Mouse (Mus musculus) myocyte (in vitro differentiated cells): ENCODE measurements at regions not wholly inside any gene's neighbourhood (a gene's known extent, or its start where the extent isn't known, plus 50 kb on each side); places are given as distances from the start of the nearest gene placed in this dataset.
"Not testable (repeated sequence)": the region's sequence is repeated elsewhere in the genome, so short reads cannot be mapped to it uniquely, and the experiment has no call there.

Experiments
- H3K27me3 ChIP-seq: one replicate; pipeline ENCODE4 v1.6.1; 2011; ENCODE audit not compliant: control insufficient read depth, insufficient read depth, insufficient read length
- H3K36me3 ChIP-seq: one replicate; pipeline ENCODE4 v1.6.1; 2011; ENCODE audit not compliant: control insufficient read depth, insufficient read depth
- H3K4me2 ChIP-seq: one replicate; pipeline ENCODE4 v1.6.1; 2011; ENCODE audit warnings: low read depth, control low read depth
- H3K4me3 ChIP-seq: one replicate; pipeline ENCODE4 v1.5.1; 2011; ENCODE audit warnings: mild to moderate bottlenecking, control low read depth, moderate library complexity
- H3K79me2 ChIP-seq: one replicate; pipeline ENCODE4 v1.6.1; 2011; ENCODE audit not compliant: control insufficient read depth, insufficient read depth
- H3ac ChIP-seq: one replicate; pipeline ENCODE4 v1.6.1; 2011; ENCODE audit not compliant: control insufficient read depth, insufficient read length
- CEBPB ChIP-seq: IDR thresholded peaks from 2 replicates; pipeline ENCODE4 v1.6.1; 2011; ENCODE audit warnings: mild to moderate bottlenecking, moderate library complexity; ENCODE audit not compliant: poor library complexity, insufficient read depth, severe bottlenecking
- E2F4 ChIP-seq: IDR thresholded peaks from one replicate; pipeline ENCODE4 v1.6.1; 2011; ENCODE audit warnings: mild to moderate bottlenecking, control low read depth, moderate library complexity; ENCODE audit not compliant: insufficient read depth
- MAX ChIP-seq: IDR thresholded peaks from one replicate; pipeline ENCODE4 v1.6.1; 2011; ENCODE audit warnings: low read depth, mild to moderate bottlenecking, control low read depth
- MYOD1 ChIP-seq, 3 experiments: IDR thresholded peaks; one replicate each; pipeline ENCODE4 v1.6.1; 2011; ENCODE audit warnings: control low read depth in 2 of 3, low read depth in 2 of 3, mild to moderate bottlenecking in 2 of 3, moderate library complexity in 1 of 3; ENCODE audit not compliant: insufficient read length in 2 of 3, control insufficient read depth in 1 of 3
- MYOG ChIP-seq, 3 experiments: IDR thresholded peaks; one replicate each; pipeline ENCODE4 v1.6.1; 2011; ENCODE audit warnings: control low read depth in 2 of 3, low read depth in 2 of 3, mild to moderate bottlenecking in 2 of 3; ENCODE audit not compliant: insufficient read length in 2 of 3, control insufficient read depth in 1 of 3, insufficient read depth in 1 of 3
- POLR2A ChIP-seq: IDR thresholded peaks from one replicate; pipeline ENCODE4 v1.6.1; 2011; ENCODE audit warnings: low read depth, mild to moderate bottlenecking, control low read depth, moderate library complexity; ENCODE audit not compliant: insufficient read length
- POLR2AphosphoS2 ChIP-seq: IDR thresholded peaks from one replicate; pipeline ENCODE4 v1.6.1; 2011; ENCODE audit warnings: low read depth, control low read depth; ENCODE audit not compliant: insufficient read length
- REST ChIP-seq: IDR thresholded peaks from one replicate; pipeline ENCODE4 v1.6.1; 2011; ENCODE audit warnings: mild to moderate bottlenecking, control low read depth, moderate library complexity; ENCODE audit not compliant: insufficient read depth, insufficient read length
- SRF ChIP-seq: IDR thresholded peaks from one replicate; pipeline ENCODE4 v1.6.1; 2011; ENCODE audit warnings: low read depth; ENCODE audit not compliant: control insufficient read depth, insufficient read length
- TCF12 ChIP-seq: IDR thresholded peaks from one replicate; pipeline ENCODE4 v1.6.1; 2011; ENCODE audit warnings: mild to moderate bottlenecking, control low read depth; ENCODE audit not compliant: poor library complexity, insufficient read depth, severe bottlenecking
- TCF3 ChIP-seq: IDR thresholded peaks from one replicate; pipeline ENCODE4 v1.6.1; 2011; ENCODE audit warnings: low read depth, control low read depth; ENCODE audit not compliant: insufficient read length
- USF1 ChIP-seq: IDR thresholded peaks from one replicate; pipeline ENCODE4 v1.6.1; 2011; ENCODE audit warnings: low read depth, mild to moderate bottlenecking, control low read depth, moderate library complexity

GRCm38 (mm10) chr6:12967291-12967690 is 102.3 kb upstream of the Tmem106b start:
- H3ac ChIP-seq, result no peak overlapping the region

GRCm38 (mm10) chr6:12957797-12958196 is 111.8 kb upstream of the Tmem106b start:
- no peaks in the 10 kb centered on the region for H3K36me3 ChIP-seq
- H3K4me2 ChIP-seq, result no peak overlapping the region
- TF ChIP-seq TCF12 (no peak), E2F4 (no peak), TCF3 (no peak), POLR2A (no peak), CEBPB (no peak), SRF (no peak), REST (no peak), POLR2AphosphoS2 (no peak), MYOD1 (IDR thresholded peaks at IDR 0.05; ENCODE audit: control insufficient read depth in 1 of 3, insufficient read length in 2 of 3, low read depth in 2 of 3) (no peak), USF1 (no peak), MAX (no peak), MYOG (IDR thresholded peaks at IDR 0.05; ENCODE audit: control insufficient read depth in 1 of 3, insufficient read depth in 1 of 3, insufficient read length in 2 of 3, low read depth in 2 of 3) (no peak)
- H3ac ChIP-seq, result no peak overlapping the region
- H3K79me2 ChIP-seq, result no peaks in the 10 kb centered on the region
- H3K4me3 ChIP-seq, result no peak overlapping the region
- H3K27me3 ChIP-seq, result no peaks in the 10 kb centered on the region

More at GRCm38 (mm10) chr6:12967291-12967690, 102.3 kb upstream of the Tmem106b start:
- H3K36me3 ChIP-seq, result no peaks in the 10 kb centered on the region
- H3K79me2 ChIP-seq, result no peaks in the 10 kb centered on the region
- TF ChIP-seq CEBPB, result peak; percentile 97
- no peak for TF ChIP-seq TCF3
- no peak for TF ChIP-seq E2F4
- TF ChIP-seq USF1, result no peak
- TF ChIP-seq REST, result no peak
- TF ChIP-seq POLR2A, result no peak
- TF ChIP-seq SRF, result no peak
- no peak for TF ChIP-seq POLR2AphosphoS2
- no peak overlapping the region for H3K4me2 ChIP-seq
- H3K27me3 ChIP-seq, result no peaks in the 10 kb centered on the region
- H3K4me3 ChIP-seq, result no peak overlapping the region

GRCm38 (mm10) chr6:12911610-12912009 is 157.9 kb upstream of the Tmem106b start:
- Histone ChIP-seq H3K27me3 (no peaks in the 10 kb centered on the region), H3K4me2 (no peak overlapping the region), H3K36me3 (no peaks in the 10 kb centered on the region), H3K4me3 (no peak overlapping the region), H3K79me2 (no peaks in the 10 kb centered on the region), H3ac (no peak overlapping the region)
- TF ChIP-seq MAX (no peak), E2F4 (no peak), MYOG (IDR thresholded peaks at IDR 0.05; ENCODE audit: control insufficient read depth in 1 of 3, insufficient read depth in 1 of 3, insufficient read length in 2 of 3, low read depth in 2 of 3) (no peak), TCF3 (no peak), POLR2A (no peak), SRF (no peak), USF1 (no peak), REST (no peak)

GRCm38 (mm10) chr6:12892929-12893328 is 143.7 kb upstream of the Thsd7a start:
- Histone ChIP-seq H3K4me3 (no peak overlapping the region), H3K27me3 (no peaks in the 10 kb centered on the region), H3ac (no peak overlapping the region), H3K4me2 (no peak overlapping the region), H3K36me3 (no peaks in the 10 kb centered on the region), H3K79me2 (no peaks in the 10 kb centered on the region)
- TF ChIP-seq POLR2A (no peak), USF1 (no peak), E2F4 (no peak), TCF12 (no peak), CEBPB (no peak), SRF (no peak), REST (no peak), MYOG (IDR thresholded peaks at IDR 0.05; ENCODE audit: control insufficient read depth in 1 of 3, insufficient read depth in 1 of 3, insufficient read length in 2 of 3, low read depth in 2 of 3) (no peak), MAX (no peak), POLR2AphosphoS2 (no peak), TCF3 (no peak), MYOD1 (IDR thresholded peaks at IDR 0.05; ENCODE audit: control insufficient read depth in 1 of 3, insufficient read length in 2 of 3, low read depth in 2 of 3) (no peak)

- not testable (repeated sequence) for H3K4me2 ChIP-seq, H3ac ChIP-seq, H3K4me3 ChIP-seq, H3K79me2 ChIP-seq, H3K27me3 ChIP-seq, H3K36me3 ChIP-seq
These were observed 127.7 kb upstream of the Thsd7a start for GRCm38 (mm10) chr6:12876947-12877346.

- TF ChIP-seq CEBPB (no peak), TCF3 (no peak), E2F4 (no peak), MYOG (IDR thresholded peaks at IDR 0.05; ENCODE audit: control insufficient read depth in 1 of 3, insufficient read depth in 1 of 3, insufficient read length in 2 of 3, low read depth in 2 of 3) (no peak), POLR2AphosphoS2 (no peak), MAX (no peak), POLR2A (no peak), SRF (no peak), REST (no peak)
- H3K4me3 ChIP-seq, result no peak overlapping the region
- H3ac ChIP-seq, result no peak overlapping the region
- no peaks in the 10 kb centered on the region for H3K27me3 ChIP-seq
- H3K79me2 ChIP-seq, result no peaks in the 10 kb centered on the region
- H3K4me2 ChIP-seq, result no peak overlapping the region
- H3K36me3 ChIP-seq, result no peaks in the 10 kb centered on the region
These were observed 127.2 kb upstream of the Thsd7a start for GRCm38 (mm10) chr6:12876366-12876765.
